Mouse (Mus musculus) NIH3T3 (cell line): ENCODE data around the gene Gm10436.
"Not testable (repeated sequence)": the region's sequence is repeated elsewhere in the genome, so short reads cannot be mapped to it uniquely, and the experiment has no call there.

Experiments used
- DNase-seq: peaks from one replicate; pipeline ENCODE4 v3.0.0-alpha.2; 2012; ENCODE audit warnings: low read depth

The Gm10436 gene

GRCm38 (mm10) chr12:88182008-88182407 is at the start of gene Gm10436:
Gene Gm10436, minus strand, starts transcription at chr12:88182108.
- not testable (repeated sequence) for DNase-seq

- DNase-seq: no peak
These were observed 37.5 kb upstream of the Gm10436 start for GRCm38 (mm10) chr12:88219445-88219844.

GRCm38 (mm10) chr12:88218059-88218458 is 36.2 kb upstream of the Gm10436 start:
- not testable (repeated sequence) for DNase-seq

- DNase-seq: no peak
These were observed 32.7 kb upstream of the Gm10436 start for GRCm38 (mm10) chr12:88214641-88215040.

GRCm38 (mm10) chr12:88211458-88211857 is 29.6 kb upstream of the Gm10436 start:
- DNase-seq: not testable (repeated sequence)

GRCm38 (mm10) chr12:88202856-88203255 is 20.9 kb upstream of the Gm10436 start:
- no peak for DNase-seq
